Mouse (Mus musculus) adrenal gland, postnatal 4 days (tissue): ENCODE measurements around the gene Dgka. TPM values are rescaled to one million over a fixed set of nuclear protein-coding genes. Genes with fewer than 3 reads are reported as not detected.

Experiments
- DNase-seq, 2 experiments: peaks; one replicate each; pipeline ENCODE4 v3.0.0; 2021 to 2022; ENCODE audit warnings: low spot score in 2 of 2, mixed read lengths in 2 of 2
- long read RNA-seq, 2 experiments: library from polyadenylated mRNA; stranded (forward); transcript quantifications; one replicate each; pipeline ENCODE4 v2.0.0; 2021
- total RNA-seq, 2 experiments: library from RNA; stranded (reverse); gene quantifications; 2 replicates each; pipeline ENCODE4 v1.2.3; 2021

Dgka gene
- 10 to 100 TPM; 10.9 to 11.8 TPM for total RNA-seq
- long read RNA-seq, experiment 1, partial matches to known transcripts: 1 of 7 reads
- long read RNA-seq, experiment 1, other reads (novel, unspliced or antisense): 5 of 7 reads
- long read RNA-seq, experiment 2, transcript Dgka-201 (24 exons, 2,834 nt): major isoform, 5 of 18 reads
- long read RNA-seq, experiment 2, partial matches to known transcripts: 6 of 18 reads
- long read RNA-seq, experiment 2, other reads (novel, unspliced or antisense): 7 of 18 reads

DNA sequence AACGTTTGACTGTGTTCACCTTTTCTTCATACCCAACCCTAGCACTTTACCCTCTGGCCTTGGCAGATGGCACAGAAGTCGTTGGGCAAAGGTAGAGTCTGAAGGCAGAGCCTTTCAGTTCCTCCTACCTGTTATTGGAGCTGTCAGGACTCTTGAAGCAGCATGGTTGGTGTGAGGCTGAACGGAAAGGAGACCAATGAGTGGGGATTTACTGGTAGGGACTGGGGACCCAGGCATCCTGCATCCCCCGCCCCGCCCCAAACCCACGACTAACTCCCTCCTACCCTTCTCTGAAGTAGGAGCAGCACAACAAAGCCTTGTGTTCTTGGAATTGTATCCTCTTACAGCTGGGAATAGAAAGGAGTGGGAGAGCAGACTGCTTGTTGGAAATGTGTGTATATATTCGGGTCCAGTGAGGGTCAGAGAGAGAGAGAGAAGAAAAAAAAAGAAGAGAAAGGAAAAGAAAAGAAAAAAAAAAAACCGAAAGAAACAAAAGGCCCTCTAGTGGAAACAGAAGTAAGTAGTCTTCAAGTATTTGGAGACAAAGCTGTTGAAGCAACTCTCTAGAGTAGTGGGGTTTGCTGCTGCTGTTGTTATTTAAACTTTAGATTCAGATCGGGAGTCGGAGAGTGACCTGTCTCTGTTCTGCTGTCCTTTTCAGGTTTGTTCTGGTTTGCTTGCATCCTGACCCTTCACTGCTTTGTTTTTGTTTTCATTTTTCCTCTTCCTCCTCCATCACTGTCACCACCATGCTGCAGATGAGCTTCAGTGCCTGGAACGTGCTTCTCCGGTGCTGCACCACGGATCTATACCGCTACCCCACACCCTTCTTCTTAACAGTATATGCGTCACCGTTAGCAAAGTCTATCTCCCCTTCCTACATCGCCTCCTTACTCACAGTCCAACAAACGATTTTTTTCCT lies at the start of gene Dgka:
Gene Dgka (minus strand): TSS at position 176 of the 922 bp plus-strand sequence.
- no peak for DNase-seq

DNA sequence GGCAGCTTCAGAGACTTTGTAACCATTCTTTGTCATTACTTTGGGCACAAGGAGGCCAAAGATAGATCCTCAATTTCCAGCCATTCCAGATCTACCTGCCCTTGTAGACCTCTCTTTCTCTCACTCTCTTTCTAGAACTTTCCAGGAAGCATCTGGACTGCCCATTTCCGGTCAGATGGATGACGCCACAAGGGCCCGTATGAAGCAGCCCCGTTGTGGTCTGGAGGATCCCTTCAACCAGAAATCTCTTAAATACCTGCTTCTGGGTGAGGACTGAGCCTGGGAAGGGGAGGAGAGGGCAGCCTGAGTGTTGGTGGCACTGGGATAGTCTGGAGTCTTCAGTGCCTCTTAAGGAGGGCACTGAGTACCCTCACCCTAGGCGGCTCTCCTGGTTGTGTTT lies 49.7 kb upstream of the Dgka start:
- no peak for DNase-seq

DNA sequence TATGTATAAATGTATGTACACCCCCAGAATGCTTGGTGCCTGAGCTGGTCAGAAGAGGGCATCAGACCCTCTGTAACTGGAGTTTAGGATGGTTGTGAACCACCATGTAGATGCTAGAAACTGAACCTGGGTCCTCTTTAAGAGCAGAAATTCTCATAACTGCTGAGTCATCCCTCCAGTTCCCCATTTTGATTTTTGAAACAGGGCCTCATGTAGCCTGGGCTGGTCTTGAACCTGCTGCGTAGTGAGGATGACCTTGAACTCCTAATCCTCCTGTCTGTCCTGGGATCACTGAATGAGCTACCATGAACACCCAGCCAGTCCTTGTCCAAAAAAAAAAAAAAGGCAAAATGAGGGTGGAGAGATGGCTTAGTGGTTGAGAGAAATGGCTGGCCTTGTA lies 48.6 kb upstream of the Dgka start:
- DNase-seq: no peak

DNA sequence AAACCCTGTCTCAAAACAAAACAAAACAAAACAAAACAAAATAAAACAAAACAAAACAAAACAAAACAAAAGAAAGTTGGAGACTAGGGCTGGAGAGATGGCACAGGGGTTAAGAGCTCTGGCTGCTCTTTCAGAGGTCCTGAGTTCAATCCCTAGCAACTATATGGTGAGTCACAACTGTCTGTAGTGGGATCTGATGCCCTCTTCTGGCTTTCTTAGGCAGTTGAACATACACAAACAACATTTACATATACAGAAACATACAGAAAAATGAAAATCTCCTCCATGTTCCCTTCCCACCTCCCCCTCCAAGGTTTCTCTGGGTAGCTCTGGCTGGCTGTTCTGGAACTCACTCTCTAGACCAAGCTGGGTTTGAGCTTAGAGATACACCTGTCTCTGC lies 47.4 kb upstream of the Dgka start:
- no peak for DNase-seq

DNA sequence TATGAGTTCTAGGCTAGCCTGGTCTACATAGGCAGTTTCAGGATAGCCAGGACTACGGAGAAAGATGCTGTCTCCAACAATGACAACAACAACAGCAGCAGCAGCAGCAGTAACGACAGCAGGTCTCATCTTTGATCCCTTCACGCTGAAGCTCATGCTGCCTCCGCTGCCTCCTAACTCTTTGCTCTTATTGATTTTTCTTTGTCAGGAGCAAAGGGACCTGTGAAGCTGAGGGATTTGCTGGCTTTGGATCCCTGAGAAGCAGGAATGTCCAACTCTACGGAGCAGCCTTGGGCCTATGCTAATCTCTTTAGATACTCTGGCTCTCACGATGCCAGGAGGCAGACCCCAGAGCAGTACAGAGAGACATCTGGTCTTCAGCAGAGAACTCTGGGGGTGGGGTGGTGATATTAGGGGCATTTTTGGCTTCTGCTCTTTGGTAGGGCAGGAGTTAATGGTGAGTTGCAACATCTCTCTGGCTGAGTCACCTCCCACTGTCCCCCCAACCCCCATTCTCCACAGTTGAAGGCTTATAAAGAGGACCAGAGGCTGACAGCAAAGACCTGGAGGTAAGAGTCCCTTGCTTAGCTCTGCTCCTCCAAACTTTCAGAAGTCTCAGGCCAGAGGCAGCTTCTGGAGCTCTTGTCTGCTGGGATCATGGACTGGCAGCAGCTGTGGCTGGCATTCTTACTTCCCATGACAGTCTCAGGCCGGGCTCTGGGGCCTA lies 45.9 kb upstream of the Dgka start, which contains the start of gene Mmp19:
Gene Mmp19 (plus strand): TSS at position 513 of the 727 bp plus-strand sequence.
- no peak for DNase-seq

DNA sequence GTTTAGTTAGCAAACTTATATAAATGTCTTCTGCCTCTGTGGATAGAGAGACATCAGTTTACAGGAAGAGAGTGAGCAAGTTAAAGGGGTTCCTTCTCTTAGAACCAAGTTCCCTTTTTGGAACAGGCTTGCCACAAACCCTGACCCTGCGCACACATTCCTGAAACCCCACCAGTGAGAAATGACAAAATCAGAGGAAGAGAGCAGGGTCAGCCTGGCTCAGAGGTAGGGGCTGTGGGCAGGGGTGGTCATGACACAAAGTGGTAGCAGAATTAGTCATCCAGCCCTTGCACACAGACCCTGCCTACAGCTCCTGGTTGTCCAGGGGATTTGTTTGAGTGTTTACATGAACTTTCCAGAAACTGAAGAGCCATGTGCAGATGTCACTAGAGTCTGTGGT lies 35.5 kb upstream of the Dgka start:
- no peak for DNase-seq

DNA sequence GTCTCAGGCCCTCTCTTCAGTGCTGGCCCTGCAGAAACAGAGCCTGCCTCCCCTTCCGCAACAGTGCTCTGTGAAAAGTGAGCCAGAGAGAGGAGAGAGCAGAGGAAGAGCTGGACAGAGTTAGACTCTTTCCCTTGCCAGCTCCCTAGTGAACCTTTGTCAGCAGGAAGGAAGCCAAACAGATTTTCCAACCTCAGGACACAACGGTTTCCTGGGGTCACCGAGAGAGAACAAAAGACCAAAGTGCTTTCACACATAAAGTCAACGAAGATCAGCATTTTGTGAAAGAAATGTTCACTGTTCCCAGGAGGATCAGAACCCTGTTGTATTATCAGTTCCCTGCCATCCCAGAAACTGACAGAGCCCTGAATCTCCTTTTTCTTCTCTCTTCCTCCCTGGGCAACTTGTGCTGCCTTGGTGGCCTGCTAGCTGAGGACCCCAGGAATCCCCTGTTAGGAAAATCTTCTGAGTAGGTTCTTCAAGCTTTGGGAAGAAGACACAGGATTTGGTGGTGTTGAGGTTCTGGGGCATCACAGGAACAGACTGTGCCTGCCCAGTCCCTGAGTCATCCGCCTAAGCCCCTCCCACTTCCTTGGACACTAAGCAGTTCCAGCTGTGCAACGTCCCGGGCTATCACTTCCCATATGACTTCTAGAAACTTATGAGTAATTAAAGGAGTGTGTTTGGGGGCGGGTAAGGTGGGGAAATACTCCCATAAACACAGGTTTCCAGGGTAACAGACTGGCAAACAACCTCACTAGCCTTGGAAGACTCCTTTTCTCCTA lies 34.5 kb upstream of the Dgka start:
- no peak for DNase-seq

DNA sequence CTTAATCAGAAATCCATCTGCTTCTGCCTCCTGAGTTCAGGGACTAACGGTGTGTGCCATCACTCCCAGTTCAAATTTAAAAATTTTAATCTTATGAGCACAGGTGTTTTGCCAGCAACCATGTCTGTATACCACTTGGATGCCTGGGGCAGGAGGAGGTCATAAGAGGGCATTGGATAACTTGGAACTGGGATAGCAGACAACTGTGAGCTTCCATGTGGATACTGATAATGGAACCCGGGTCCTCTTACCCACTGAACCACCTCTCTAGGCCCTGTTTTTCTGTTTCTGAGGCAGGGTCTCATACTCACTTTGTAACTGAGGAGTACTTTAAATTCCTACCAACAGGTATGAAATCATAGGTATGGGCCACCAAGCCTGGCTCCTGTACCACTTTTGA lies 33.8 kb upstream of the Dgka start:
- no peak for DNase-seq

DNA sequence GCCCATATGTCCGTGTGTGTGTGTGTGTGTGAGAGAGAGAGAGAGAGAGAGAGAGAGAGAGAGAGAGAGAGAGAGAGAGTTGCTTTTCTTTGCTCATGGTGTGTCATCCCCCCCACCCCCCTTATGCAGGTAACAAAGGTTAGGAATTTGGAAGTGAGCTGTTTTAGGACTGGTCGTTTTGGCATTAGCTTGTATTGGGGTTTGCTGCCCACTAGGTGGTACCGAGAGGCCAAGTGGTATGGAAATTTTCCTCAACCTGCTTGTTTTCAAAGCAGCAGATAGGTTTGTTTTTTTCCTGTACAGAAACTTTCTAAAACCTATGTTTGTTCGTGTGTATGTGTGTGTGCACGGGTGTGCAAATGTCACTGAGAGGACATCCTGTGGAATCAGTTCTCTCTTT lies 29.0 kb upstream of the Dgka start:
- no peak for DNase-seq

DNA sequence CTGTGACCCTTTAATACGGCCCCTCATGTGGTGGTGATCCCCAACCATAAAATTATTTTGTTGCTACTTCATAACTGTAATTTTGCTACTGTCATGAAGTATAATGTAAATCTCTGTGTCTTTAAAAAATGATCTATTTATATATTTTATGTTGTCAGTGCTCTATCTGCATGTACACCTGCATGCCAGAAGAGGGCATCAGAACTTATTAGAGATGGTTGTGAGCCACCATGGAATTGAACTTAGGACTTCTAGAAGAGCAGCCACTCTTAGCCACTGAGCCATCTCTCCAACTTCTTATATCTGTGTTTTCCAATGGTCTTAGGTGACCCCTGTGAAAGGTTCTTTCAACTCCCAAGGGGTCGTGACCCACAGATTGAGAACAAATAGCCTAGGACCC lies 28.2 kb upstream of the Dgka start:
- DNase-seq: no peak

DNA sequence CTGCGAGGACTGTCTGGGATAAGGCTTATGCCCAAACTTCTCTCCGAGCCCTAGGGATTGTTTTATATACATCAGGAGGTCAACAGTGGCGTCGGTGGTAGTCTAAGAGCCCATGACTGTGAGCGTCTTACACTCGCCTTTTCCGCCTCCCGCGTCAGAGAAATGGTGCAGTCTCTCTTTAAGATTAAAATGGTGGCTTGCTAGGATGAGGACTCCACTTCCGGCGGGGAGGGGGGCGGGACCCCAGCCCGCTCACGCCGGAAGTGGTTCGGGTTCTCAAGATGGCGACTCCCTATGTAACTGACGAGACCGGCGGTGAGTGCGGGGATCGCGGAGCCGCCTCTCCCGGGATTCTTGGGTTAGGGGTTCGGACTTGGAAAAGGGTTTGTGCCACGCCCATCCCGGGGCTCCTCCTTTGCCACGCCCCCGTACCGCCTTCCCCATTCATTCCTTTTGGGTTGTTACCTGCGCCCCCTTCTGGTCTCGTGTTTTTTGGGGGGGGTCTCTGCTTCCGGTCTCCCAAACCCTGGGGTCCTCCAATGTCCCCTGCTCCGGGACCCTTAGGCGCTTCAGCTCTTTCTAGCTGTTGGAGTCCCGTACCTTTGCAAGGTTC lies 3.7 kb upstream of the Dgka start:
- peak; percentile 37 to 64 for DNase-seq

DNA sequence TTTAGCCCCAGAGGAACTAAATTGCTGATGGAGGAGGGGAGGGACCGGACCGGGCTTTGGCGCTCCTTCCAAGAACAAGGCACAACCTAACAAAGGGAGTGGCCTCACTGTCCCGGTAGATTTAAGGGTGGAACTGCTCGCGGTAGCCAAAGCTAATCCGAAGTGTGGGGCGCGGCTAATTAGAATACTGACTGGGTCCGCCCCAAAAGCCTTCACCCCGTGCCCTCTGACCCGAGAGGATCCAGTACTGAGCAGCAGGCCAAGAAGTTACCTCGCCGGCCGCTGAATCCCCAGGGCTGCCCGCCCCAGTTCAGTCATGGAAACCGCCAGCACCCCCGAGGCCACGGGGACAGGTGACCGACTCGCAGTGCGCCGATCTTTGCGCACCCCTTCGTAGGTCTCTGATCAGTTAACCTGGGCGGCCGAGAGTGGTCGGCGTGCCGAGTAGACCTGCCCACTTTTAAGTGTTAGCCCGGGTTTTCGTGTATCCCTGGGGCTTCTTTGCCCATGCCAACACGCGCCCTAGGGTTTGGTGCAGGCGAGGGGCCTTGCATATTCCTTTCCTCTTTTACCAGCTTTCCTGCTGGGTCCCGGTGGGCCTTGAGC lies 3.1 kb upstream of the Dgka start, which contains the start of gene Pym1:
Gene Pym1 (plus strand): TSS at position 244 of the 606 bp plus-strand sequence.
- peak; percentile 52 to 61 for DNase-seq

DNA sequence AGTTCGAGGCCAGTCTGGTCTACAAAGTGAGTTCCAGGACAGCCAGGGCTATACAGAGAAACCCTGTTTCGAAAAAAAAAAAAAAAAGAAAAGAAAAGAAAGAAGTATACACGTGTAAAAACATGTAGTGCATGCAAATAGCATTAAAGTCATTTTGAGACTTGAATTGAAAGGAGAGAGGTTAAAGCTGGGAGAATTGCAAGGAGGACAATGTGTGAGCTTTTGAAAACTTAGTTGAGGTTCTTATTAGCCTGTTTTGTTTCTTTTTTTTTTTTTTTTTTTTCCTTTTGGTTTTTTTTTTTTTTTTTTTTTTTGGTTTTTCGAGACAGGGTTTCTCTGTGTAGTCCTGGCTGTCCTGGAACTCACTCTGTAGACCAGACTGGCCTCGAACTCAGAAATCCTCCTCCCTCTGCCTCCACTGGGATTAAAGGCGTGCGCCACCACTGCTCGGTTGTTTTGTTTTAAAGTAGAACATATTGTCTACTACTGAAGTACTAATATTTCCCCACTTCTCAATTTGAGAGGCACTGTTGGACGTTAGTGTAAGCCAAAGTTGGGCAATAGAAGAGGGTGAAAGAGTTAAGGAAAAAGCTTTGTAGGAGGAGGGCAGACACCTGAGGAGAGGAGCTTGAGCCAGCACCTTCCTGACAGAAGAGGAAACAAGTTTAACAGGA lies 2.5 kb upstream of the Dgka start:
- DNase-seq: no peak

DNA sequence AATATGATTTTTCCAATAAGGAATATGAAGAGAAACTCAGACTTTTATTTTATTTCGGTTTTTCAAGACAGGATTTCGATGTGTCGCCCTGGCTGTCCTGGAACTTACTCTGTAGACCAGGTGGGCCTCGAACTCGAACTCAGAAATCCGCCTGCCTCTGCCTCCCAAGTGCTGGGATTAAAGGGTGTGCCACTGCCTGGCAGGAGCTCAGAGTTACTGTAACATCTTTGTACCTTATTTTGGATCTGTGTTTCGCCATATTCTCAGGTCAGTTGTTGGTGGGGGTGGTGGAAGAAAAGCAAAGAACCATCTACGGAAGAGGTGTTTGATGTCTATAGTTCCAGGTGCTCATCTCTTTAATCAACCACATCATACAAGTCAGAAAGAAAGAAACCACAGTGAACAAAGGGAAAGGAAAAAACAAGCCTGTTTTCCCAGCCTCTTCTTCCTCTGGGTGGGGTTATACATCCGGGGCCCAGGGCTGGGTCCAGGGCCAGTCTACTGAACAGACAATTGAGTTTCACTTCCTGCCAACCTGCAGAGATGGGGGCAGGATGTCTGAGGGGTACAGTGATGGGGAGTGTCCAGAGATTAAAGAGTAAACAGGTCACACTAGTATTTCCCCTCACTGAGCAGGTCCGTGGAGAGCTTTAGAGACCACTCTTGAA lies 1.4 kb upstream of the Dgka start:
- DNase-seq: no peak

DNA sequence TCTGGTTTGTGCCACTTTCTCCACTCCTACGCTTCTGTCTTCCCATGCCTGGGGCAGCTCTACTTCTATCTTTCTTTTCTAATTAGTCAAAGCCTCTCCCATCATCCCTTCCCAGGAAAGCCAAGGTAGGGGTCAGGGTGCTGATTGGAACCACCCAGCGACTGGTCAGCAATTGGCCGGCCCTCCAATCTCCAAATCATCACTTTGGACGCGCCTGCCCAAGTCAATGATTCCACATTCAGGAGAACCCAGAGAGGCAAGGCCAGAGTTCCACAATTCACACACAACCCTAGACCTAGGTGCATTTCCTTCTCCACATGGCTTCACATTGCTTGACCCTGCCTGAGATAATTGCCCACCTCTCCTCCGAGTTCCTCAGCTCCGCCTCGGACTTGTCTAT lies 444 bp downstream of the Dgka start:
- no peak for DNase-seq

DNA sequence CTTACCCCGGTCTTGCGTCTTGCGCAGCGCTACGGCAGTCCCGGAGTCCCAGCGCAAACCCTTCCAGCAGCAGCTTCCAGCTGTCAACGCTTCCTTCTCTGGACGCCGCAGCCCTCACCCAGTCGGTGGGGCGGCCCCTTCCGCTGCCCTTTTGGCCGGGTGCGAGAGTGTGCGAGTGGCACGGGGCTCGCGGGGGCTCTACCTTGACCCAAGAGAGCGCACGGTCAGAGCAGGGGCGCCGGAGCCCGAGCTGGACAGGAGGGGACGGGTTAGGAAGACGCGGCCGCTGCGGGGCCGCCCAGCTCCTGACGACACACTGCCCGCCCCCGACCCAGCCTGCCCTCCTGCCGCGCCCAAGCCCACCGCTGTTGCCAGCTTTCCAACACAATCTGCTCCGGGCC lies 864 bp downstream of the Dgka start:
- peak in 1 of 2 experiments; percentile 38 for DNase-seq

DNA sequence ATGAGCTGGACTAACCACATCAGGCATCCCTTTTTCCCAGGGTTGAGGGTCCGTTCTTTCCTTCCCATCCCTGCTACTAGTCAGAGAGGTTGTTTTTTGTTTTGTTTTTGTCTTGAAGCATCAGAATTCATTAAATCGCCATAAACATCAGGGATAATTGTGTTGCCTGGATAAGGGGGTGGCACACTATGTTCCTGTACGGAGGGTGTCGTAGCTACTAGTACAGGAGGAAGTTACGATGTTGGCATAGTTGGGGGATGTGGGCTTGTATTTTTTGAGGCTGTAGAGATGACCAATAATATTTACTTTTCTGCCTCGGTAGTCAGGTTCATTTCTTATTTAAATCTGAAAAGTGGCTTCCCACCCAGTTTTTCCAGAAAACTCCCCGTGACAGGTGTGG lies 1.4 kb downstream of the Dgka start:
- DNase-seq: no peak

DNA sequence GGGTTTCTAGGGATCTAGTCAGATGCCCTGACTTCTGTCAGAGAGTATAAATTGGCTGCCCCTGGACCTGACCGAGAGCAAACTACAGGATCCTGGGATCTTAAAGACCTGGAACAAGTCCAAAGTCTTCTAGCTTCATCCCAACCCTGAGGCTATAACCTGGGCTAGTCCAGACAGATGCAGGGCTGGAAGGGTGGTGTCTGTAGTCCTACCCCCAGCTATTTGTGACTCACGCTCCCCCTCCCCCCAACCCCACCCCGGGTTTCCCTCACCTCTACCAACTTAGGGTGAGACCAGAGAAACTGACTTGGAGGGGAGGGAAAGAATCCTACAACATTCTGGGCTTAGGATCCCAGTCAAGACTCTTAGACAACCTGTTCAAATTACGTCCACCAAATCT lies 2.0 kb downstream of the Dgka start:
- no peak for DNase-seq

DNA sequence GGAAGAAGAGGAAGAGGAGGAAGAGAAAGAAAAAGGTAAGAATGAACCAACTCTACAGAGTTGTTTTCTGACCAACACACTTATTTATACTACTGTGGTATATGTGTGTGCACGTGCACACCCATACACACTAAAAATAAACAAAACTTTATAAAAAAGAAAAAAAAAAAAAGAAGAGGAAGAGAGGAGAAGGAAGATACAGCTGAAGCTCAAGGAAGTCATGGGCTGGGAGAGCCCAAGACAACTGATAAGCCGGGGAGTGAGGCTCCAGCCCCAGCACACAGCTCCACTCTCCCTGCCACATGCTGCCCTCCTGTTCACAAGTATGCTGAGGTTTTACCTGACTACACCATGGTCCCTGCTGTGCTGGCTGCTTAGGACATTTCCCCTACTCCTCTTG lies 4.4 kb downstream of the Dgka start:
- no peak for DNase-seq
